Mouse (Mus musculus) neural tube, embryonic 11.5 days (tissue): Measurements from ENCODE around the gene Rgs12. TPM values are rescaled to one million over a fixed set of nuclear protein-coding genes. Genes with fewer than 3 reads are reported as not detected.

Experiments
- ATAC-seq: fragments of 200-750 bp; cut with Nextera tagmentation; 2 replicates; pipeline ENCODE4 v1.8.0; 2017; ENCODE audit warnings: moderate number of reproducible peaks, mild to moderate bottlenecking, moderate TSS enrichment, moderate library complexity; ENCODE audit not compliant: insufficient read depth, low FRiP score, low TSS enrichment
- DNase-seq: peaks from one replicate; pipeline ENCODE4 v3.0.0-alpha.2; 2015; ENCODE audit warnings: low spot score
- H3K27ac ChIP-seq: fragments of 300-500 bp; sonication (generic); 2 replicates; pipeline ENCODE4 v1.5.1; 2014; ENCODE audit warnings: low read depth, mild to moderate bottlenecking, low read length
- H3K27me3 ChIP-seq: fragments of 300-500 bp; sonication (generic); 2 replicates; pipeline ENCODE4 v1.6.1; 2014; ENCODE audit warnings: mild to moderate bottlenecking, low read length, mixed read lengths; ENCODE audit not compliant: control insufficient read depth, insufficient read depth
- H3K36me3 ChIP-seq: fragments of 300-500 bp; sonication (generic); 2 replicates; pipeline ENCODE4 v1.6.1; 2014; ENCODE audit warnings: mild to moderate bottlenecking, low read length, moderate library complexity, mixed read lengths; ENCODE audit not compliant: control insufficient read depth, insufficient read depth
- H3K4me1 ChIP-seq: fragments of 300-500 bp; sonication (generic); 2 replicates; pipeline ENCODE4 v1.6.1; 2014; ENCODE audit warnings: low read length, mixed read lengths; ENCODE audit not compliant: control insufficient read depth, insufficient read depth
- H3K4me2 ChIP-seq: fragments of 300-500 bp; sonication (generic); 2 replicates; pipeline ENCODE4 v1.6.1; 2014; ENCODE audit warnings: low read depth, mild to moderate bottlenecking, moderate library complexity
- H3K4me3 ChIP-seq: fragments of 300-500 bp; sonication (generic); 2 replicates; pipeline ENCODE4 v1.5.1; 2014; ENCODE audit warnings: low read depth, low read length
- H3K9ac ChIP-seq: fragments of 300-500 bp; sonication (generic); 2 replicates; pipeline ENCODE4 v1.6.1; 2014; ENCODE audit warnings: mild to moderate bottlenecking, low read length
- H3K9me3 ChIP-seq: fragments of 300-500 bp; sonication (generic); 2 replicates; pipeline ENCODE4 v1.6.1; 2016; ENCODE audit warnings: low read length; ENCODE audit not compliant: control insufficient read depth
- WGBS: fragments of 180-500 bp; shearing (Covaris S2); extraction: QIAGEN DNeasy Blood & Tissue Kit; methylation state at CpG from one replicate; pipeline ENCODE4 v1.1.7; 2014; 5-methylcytosine and 5-hydroxymethylcytosine counted together
- polyA plus RNA-seq: library from polyadenylated mRNA; unstranded; fragments of >200 nt; fragmentation: Nextera tagmentation; extraction: Ambion mirVana; gene quantifications from 2 replicates; pipeline ENCODE4 v1.2.1, GENCODE M21; 2014

The Rgs12 gene
- polyA plus RNA-seq = 39.5 and 40.3 TPM in 2 replicates

- under 1% methylated on average over 78 of the region's 84 CpGs for WGBS
- H3K4me2 ChIP-seq = peak within 1 kb of the TSS; percentile 68
- no peaks in the 10 kb centered on the region for H3K9me3 ChIP-seq
- DNase-seq = peak; percentile 92
- H3K9ac ChIP-seq = peak within 1 kb of the TSS; percentile 91
- peak within 1 kb of the TSS; percentile 79 for H3K4me3 ChIP-seq
- H3K27me3 ChIP-seq = no peaks in the 10 kb centered on the region
- peak; percentile 93 for ATAC-seq
- peak within 1 kb of the TSS; percentile 89 for H3K27ac ChIP-seq
- peaks cover 13% of the 10 kb centered on the region for H3K4me1 ChIP-seq
- H3K36me3 ChIP-seq = no peaks in the 10 kb centered on the region; the same call in 1 of the 2 replicates
These were observed at the start of gene Rgs12 for GRCm38 (mm10) chr5:34948861-34949760. TSS of gene Rgs12 (plus strand) at chr5:34949445.

DNA sequence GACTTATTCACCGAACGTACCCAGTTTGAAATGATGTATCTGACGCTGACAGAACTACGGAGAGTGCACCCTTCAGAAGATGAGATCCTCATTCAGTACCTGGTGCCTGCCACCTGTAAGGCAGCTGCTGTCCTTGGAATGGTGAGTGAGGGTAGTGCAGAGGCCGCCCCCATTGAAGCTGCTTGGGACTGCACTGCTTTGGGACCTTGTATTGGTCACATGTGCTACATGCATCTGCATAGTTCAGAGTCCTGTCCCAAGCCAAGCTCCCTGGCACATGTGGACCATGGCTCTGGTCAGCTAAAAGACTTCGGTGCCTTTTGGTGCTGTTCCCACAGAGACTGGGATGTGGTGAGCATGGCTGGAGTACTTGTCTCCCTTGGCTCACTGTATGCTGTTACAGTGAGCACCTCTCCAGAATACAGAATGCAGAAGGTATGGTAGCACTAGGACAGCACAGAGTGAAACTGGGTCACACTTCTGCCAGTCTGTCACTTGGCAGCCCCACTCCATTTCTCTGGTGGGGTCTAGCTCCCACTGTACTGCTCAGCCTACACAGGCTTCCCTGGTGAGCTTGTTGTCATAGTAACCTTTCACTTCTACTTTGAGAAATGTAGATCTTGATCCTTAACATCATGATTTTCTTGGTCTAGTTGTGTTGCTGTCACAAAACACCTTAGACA is 49.3 kb upstream of the Rgs12 start:
- Histone ChIP-seq H3K27ac (no peak overlapping the region), H3K9me3 (no peaks in the 10 kb centered on the region), H3K9ac (no peak overlapping the region), H3K27me3 (no peaks in the 10 kb centered on the region), H3K4me2 (no peak overlapping the region), H3K4me3 (no peak overlapping the region), H3K4me1 (no peaks in the 10 kb centered on the region), H3K36me3 (peaks cover 9% of the 10 kb centered on the region)
- DNase-seq = no peak
- WGBS = 95% methylated on average over 6 of the region's 6 CpGs
- no peak for ATAC-seq

DNA sequence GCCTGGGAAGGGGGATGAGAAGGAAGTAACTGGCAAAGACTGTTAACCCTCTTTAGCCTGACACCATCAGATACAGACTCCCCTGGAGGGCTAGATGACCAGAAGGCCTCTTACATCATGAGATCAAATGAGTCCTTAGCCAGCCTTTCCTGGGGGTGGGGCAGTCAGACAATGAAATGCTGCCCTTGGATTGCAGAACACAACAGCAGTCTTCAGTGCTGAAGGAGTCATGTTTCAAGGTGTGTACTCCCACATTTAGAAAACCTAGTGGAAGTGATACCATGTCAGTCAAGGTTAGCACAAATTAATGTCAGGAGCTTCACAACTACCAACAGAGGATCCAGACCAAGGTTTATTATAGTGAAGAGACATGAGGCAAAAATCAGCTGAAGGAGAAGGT is 46.9 kb upstream of the Rgs12 start:
- H3K4me2 ChIP-seq = no peak overlapping the region
- H3K4me1 ChIP-seq = no peaks in the 10 kb centered on the region
- H3K36me3 ChIP-seq = peaks cover 18% of the 10 kb centered on the region
- H3K9ac ChIP-seq = no peak overlapping the region
- DNase-seq (no peak), ATAC-seq (no peak)
- no peak overlapping the region for H3K4me3 ChIP-seq
- no peak overlapping the region for H3K27ac ChIP-seq
- H3K9me3 ChIP-seq = no peaks in the 10 kb centered on the region
- no peaks in the 10 kb centered on the region for H3K27me3 ChIP-seq

DNA sequence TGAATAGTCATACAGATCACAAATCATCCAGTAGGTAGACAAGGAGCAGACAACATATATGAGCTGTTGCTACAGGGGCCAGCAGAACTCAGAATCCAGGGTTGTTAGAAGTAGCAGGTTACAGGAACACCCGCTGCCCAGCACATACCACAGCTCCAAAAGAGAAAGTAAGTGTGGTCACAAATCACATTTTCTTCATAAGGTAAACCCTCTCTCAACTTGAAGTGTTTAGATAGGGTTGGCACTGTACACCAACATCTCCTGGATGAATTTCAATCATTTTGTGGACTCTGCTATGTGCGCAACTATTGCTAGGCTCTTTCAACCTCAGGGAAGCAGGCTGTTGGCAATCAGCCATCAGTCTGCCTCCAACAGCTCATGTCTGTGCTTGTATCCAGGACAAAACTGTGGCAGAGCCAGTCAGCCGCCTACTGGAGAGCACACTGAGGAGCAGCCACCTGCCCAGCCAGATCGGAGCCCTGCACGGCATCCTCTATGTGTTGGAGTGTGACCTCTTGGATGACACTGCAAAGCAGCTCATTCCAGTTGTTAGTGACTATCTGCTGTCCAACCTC is 46.3 kb upstream of the Rgs12 start:
- H3K9me3 ChIP-seq = no peaks in the 10 kb centered on the region
- H3K4me1 ChIP-seq = no peaks in the 10 kb centered on the region
- peaks cover 18% of the 10 kb centered on the region for H3K36me3 ChIP-seq
- no peak overlapping the region for H3K4me3 ChIP-seq
- no peak overlapping the region for H3K27ac ChIP-seq
- H3K27me3 ChIP-seq = no peaks in the 10 kb centered on the region
- 97% methylated on average over 5 of the region's 5 CpGs for WGBS
- DNase-seq = no peak
- no peak overlapping the region for H3K9ac ChIP-seq
- H3K4me2 ChIP-seq = no peak overlapping the region
- no peak for ATAC-seq

- peaks cover 19% of the 10 kb centered on the region for H3K36me3 ChIP-seq
- H3K27ac ChIP-seq = no peak overlapping the region
- no peaks in the 10 kb centered on the region for H3K4me1 ChIP-seq
- no peaks in the 10 kb centered on the region for H3K9me3 ChIP-seq
- no peak overlapping the region for H3K9ac ChIP-seq
- H3K4me3 ChIP-seq = no peak overlapping the region
- H3K4me2 ChIP-seq = no peak overlapping the region
- no peak for ATAC-seq
- no peaks in the 10 kb centered on the region for H3K27me3 ChIP-seq
- no peak for DNase-seq
These were observed 44.8 kb upstream of the Rgs12 start for GRCm38 (mm10) chr5:34904412-34904811.

GRCm38 (mm10) chr5:34907230-34907629 is 42.0 kb upstream of the Rgs12 start:
- Histone ChIP-seq H3K9ac (no peak overlapping the region), H3K4me3 (no peak overlapping the region), H3K4me2 (no peak overlapping the region), H3K36me3 (peaks cover 14% of the 10 kb centered on the region), H3K9me3 (no peaks in the 10 kb centered on the region), H3K27ac (no peak overlapping the region), H3K27me3 (no peaks in the 10 kb centered on the region), H3K4me1 (no peaks in the 10 kb centered on the region)
- ATAC-seq = no peak
- 93% methylated on average over 4 of the region's 4 CpGs for WGBS
- DNase-seq = no peak

- Histone ChIP-seq H3K4me1 (no peaks in the 10 kb centered on the region), H3K9me3 (no peaks in the 10 kb centered on the region), H3K9ac (no peak within 1 kb of the TSS), H3K4me2 (no peak within 1 kb of the TSS), H3K27ac (no peak within 1 kb of the TSS), H3K4me3 (no peak within 1 kb of the TSS), H3K36me3 (peaks cover 14% of the 10 kb centered on the region), H3K27me3 (no peaks in the 10 kb centered on the region)
- ATAC-seq = no peak
- 76% methylated on average over 6 of the region's 6 CpGs for WGBS
- no peak for DNase-seq
These were observed 41.1 kb upstream of the Rgs12 start, which contains the start of gene Msantd1 for GRCm38 (mm10) chr5:34907910-34908725. TSS of gene Msantd1 (plus strand) at chr5:34908012.
